Mouse (Mus musculus): Measurements from ENCODE around the gene Ccdc57.

- TF ChIP-seq CTCF (IDR thresholded peaks at IDR 0.05; ENCODE audit: borderline replicate concordance, insufficient read depth, low read length) (no peak), POLR2A (IDR thresholded peaks at IDR 0.05; ENCODE audit: low read depth, low read length) (no peak)
These were observed 155.5 kb downstream of the Ccdc57 start for GRCm38 (mm10) chr11:120777123-120777522.

Measured in embryonic fibroblast, embryonic 13.5 days (primary cell).